Mouse (Mus musculus) heart, embryonic 16.5 days (tissue): Measurements from ENCODE around the gene Polr1c. TPM values are rescaled to one million over a fixed set of nuclear protein-coding genes. Genes with fewer than 3 reads are reported as not detected.

Experiments used
- ATAC-seq: fragments of 200-750 bp; cut with Nextera tagmentation; replicated peaks from 2 replicates; pipeline ENCODE4 v1.8.0; 2017; ENCODE audit warnings: moderate number of reproducible peaks; ENCODE audit not compliant: insufficient read depth, low FRiP score; ENCODE audit errors: extremely low read depth
- H3K27ac ChIP-seq: fragments of 300-500 bp; sonication (generic); 2 replicates; pipeline ENCODE4 v1.5.1; 2014; ENCODE audit warnings: mild to moderate bottlenecking, low read length, control low read depth, moderate library complexity
- H3K27me3 ChIP-seq: fragments of 300-500 bp; sonication (generic); 2 replicates; pipeline ENCODE4 v1.6.1; 2014; ENCODE audit warnings: low read length, mixed read lengths; ENCODE audit not compliant: control insufficient read depth, insufficient read depth
- H3K36me3 ChIP-seq: fragments of 300-500 bp; sonication (generic); 2 replicates; pipeline ENCODE4 v1.6.1; 2014; ENCODE audit not compliant: control insufficient read depth, insufficient read depth
- H3K4me1 ChIP-seq: fragments of 300-500 bp; sonication (generic); 2 replicates; pipeline ENCODE4 v1.6.1; 2014; ENCODE audit warnings: low read length, mixed read lengths; ENCODE audit not compliant: control insufficient read depth, insufficient read depth
- H3K4me2 ChIP-seq: fragments of 300-500 bp; sonication (generic); 2 replicates; pipeline ENCODE4 v1.6.1; 2014; ENCODE audit warnings: low read depth, mild to moderate bottlenecking, control low read depth, low read length
- H3K4me3 ChIP-seq: fragments of 300-500 bp; sonication (generic); 2 replicates; pipeline ENCODE4 v1.5.1; 2014; ENCODE audit warnings: mild to moderate bottlenecking, control low read depth, low read length
- H3K9ac ChIP-seq: fragments of 300-500 bp; sonication (generic); 2 replicates; pipeline ENCODE4 v1.6.1; 2014; ENCODE audit warnings: low read length, control low read depth
- H3K9me3 ChIP-seq: fragments of 300-500 bp; sonication (generic); replicated peaks from 2 replicates; pipeline ENCODE4 v1.6.1; 2016; ENCODE audit warnings: low read length; ENCODE audit not compliant: control insufficient read depth
- WGBS: fragments of 180-500 bp; shearing (Covaris S2); extraction: QIAGEN DNeasy Blood & Tissue Kit; methylation state at CpG from one replicate; pipeline ENCODE4 v1.1.7; 2014; 5-methylcytosine and 5-hydroxymethylcytosine counted together
- polyA plus RNA-seq: library from polyadenylated mRNA; unstranded; fragments of >200 nt; fragmentation: Nextera tagmentation; extraction: Ambion mirVana; gene quantifications from 2 replicates; pipeline ENCODE4 v1.2.1, GENCODE M21; 2015

Gene Polr1c
- polyA plus RNA-seq, 1 experiment from 2014 or later = 47.8 TPM

- Histone ChIP-seq H3K4me1 (peaks cover 38% of the 10 kb centered on the region), H3K4me3 (no peak overlapping the region), H3K27ac (peak overlapping the region; percentile 20), H3K9me3 (no peaks in the 10 kb centered on the region), H3K9ac (0 out of 2 replicates have a peak overlapping the region, but pooled peaks have one; percentile 31), H3K36me3 (peaks cover 12% of the 10 kb centered on the region; the same call in 1 of the 2 replicates), H3K4me2 (no peak overlapping the region), H3K27me3 (no peaks in the 10 kb centered on the region)
- 81% methylated on average over 12 of the region's 12 CpGs for WGBS
- ATAC-seq = no peak
Observed at GRCm38 (mm10) chr17:46278011-46278765, 30.3 kb upstream of the Polr1c start.

DNA sequence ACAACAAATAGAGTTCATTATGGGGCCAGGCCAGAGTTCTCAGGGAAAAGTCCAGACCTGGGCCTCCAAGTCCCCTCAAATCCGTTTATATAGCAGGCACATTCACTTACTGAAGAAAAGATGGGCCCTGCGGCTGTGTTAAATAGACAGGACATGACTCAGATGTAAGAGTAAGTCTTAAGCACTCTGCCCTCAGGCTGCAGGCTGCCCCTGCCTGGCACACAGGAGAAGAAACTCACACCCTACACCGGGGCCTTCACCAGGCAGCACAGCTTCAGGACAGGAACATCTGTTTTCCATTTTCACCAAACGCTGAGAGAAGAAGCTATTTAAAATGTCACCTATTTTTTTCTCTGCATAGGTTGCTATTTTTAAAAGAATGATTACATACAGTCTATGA, 29.7 kb upstream of the Polr1c start:
- no peak overlapping the region for H3K4me2 ChIP-seq
- H3K9ac ChIP-seq = no peak overlapping the region
- no peaks in the 10 kb centered on the region for H3K9me3 ChIP-seq
- H3K27me3 ChIP-seq = no peaks in the 10 kb centered on the region
- peak overlapping the region; percentile 40; the same call in 1 of the 2 replicates for H3K27ac ChIP-seq
- peaks cover 12% of the 10 kb centered on the region; the same call in 1 of the 2 replicates for H3K36me3 ChIP-seq
- WGBS = 61% methylated on average over 4 of the region's 4 CpGs
- H3K4me3 ChIP-seq = no peak overlapping the region
- no peak for ATAC-seq
- H3K4me1 ChIP-seq = peaks cover 43% of the 10 kb centered on the region

GRCm38 (mm10) chr17:46275506-46275905, 27.7 kb upstream of the Polr1c start:
- H3K9me3 ChIP-seq = no peaks in the 10 kb centered on the region
- no peak overlapping the region for H3K4me3 ChIP-seq
- H3K4me1 ChIP-seq = peaks cover 34% of the 10 kb centered on the region
- 65% methylated on average over 10 of the region's 10 CpGs for WGBS
- no peaks in the 10 kb centered on the region for H3K27me3 ChIP-seq
- no peak overlapping the region for H3K4me2 ChIP-seq
- H3K9ac ChIP-seq = no peak overlapping the region
- no peak for ATAC-seq
- H3K27ac ChIP-seq = no peak overlapping the region
- peaks cover 23% of the 10 kb centered on the region for H3K36me3 ChIP-seq

DNA sequence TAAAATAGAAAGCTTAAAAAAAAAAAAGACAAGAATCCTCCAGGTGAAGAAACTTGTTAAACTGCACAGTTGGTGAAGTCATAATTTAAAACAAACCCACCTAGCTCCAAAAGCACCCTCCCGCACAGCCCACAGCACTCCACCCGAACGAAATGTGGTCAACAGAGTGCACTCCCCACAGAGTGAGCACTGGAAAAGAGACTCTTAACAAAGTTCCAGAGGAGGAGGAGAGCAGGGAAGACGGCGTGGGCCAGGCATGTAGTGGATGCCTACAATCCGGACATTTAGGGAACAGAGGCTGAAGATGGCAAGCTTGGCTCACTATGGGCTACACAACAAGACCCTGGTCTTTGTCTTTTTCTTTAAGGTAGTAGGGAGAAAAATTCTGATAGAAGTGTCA, 27.2 kb upstream of the Polr1c start:
- Histone ChIP-seq H3K36me3 (peaks cover 23% of the 10 kb centered on the region), H3K27ac (no peak overlapping the region), H3K4me2 (no peak overlapping the region), H3K4me3 (no peak overlapping the region), H3K4me1 (peaks cover 35% of the 10 kb centered on the region), H3K9me3 (no peaks in the 10 kb centered on the region), H3K27me3 (no peaks in the 10 kb centered on the region), H3K9ac (no peak overlapping the region)
- 86% methylated on average over 6 of the region's 6 CpGs for WGBS
- ATAC-seq = no peak

DNA sequence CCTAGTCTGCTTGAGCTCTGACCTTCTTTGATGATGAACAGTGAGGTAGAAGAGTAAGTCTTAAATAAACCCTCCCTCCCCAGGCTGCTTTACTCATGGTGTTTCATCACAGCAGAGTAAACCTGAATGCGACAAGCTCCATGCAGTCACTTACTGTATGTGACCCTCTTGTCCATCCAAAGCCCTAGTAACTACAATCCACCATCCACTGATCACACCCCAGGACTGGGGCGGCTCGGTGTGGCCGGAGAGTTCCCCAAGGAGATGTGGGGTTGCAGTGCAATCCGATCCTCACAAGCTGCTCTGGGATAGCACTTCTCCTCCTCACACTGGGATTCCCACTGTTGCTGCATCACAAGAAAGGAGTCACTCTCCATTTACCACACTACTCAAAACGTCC, 26.6 kb upstream of the Polr1c start:
- Histone ChIP-seq H3K27ac (peak overlapping the region; percentile 7), H3K4me3 (no peak overlapping the region), H3K27me3 (no peaks in the 10 kb centered on the region), H3K9ac (no peak overlapping the region; the same call in 1 of the 2 replicates), H3K4me1 (peaks cover 40% of the 10 kb centered on the region), H3K4me2 (no peak overlapping the region), H3K9me3 (no peaks in the 10 kb centered on the region), H3K36me3 (peaks cover 25% of the 10 kb centered on the region)
- ATAC-seq = no peak
- 69% methylated on average over 6 of the region's 6 CpGs for WGBS

DNA sequence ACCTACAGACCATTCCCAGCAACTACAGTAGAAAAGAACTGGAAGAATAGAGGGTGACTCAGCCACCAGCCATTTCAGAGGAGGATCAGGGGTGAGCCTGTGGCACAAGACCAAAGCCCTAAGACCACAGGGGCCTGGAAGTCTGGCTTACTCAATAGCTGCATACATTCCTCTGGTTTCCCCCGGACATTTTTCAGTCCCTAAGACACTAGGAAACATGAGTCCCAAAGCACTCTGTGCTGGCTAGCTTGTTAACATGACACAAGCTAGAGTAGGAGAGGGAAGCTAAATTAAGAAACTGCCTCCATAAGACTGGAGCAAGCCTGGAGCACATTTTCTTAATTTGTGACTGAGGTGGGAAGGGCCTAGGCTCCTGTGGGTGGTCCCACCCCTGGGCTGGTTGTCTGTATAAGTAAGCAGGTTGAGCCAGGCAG, 26.0 kb upstream of the Polr1c start:
- peaks cover 47% of the 10 kb centered on the region for H3K4me1 ChIP-seq
- H3K27ac ChIP-seq = peak overlapping the region; percentile 77
- peaks cover 22% of the 10 kb centered on the region for H3K36me3 ChIP-seq
- H3K4me2 ChIP-seq = no peak overlapping the region
- 44% methylated on average over 1 of the region's 1 CpGs for whole genome bisulfite sequencing
- no peaks in the 10 kb centered on the region for H3K9me3 ChIP-seq
- no peak; the same call in 1 of the 2 replicates for ATAC-seq
- no peak overlapping the region; the same call in 1 of the 2 replicates for H3K9ac ChIP-seq
- H3K4me3 ChIP-seq = no peak overlapping the region
- no peaks in the 10 kb centered on the region for H3K27me3 ChIP-seq

- WGBS = 70% methylated on average over 5 of the region's 5 CpGs
- Histone ChIP-seq H3K9ac (no peak overlapping the region), H3K4me3 (no peak overlapping the region), H3K27ac (peak overlapping the region; percentile 23; the same call in 1 of the 2 replicates), H3K27me3 (no peaks in the 10 kb centered on the region), H3K36me3 (peaks cover 18% of the 10 kb centered on the region), H3K9me3 (no peaks in the 10 kb centered on the region), H3K4me2 (no peak overlapping the region), H3K4me1 (peaks cover 46% of the 10 kb centered on the region)
- ATAC-seq = no peak
Observed at GRCm38 (mm10) chr17:46272675-46273074, 24.8 kb upstream of the Polr1c start.

DNA sequence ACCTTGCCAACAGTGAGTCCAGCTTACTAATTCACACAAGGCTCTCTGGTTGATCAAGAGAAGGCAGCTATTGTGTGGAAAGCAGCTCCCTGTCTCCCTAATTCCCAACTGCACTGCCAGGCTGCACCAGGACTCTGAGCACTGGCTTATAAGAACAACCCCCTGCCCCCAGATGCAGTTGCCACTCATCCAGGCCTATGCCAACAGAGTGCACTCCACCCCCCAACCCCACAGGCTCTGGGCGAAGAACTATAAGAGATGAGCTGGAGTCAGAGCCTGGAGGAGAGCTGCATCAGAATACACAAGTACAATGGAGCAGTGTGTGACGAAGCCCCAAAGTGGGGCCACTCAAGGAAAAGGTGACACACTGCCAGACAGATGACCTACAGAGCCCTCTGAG, 24.2 kb upstream of the Polr1c start:
- Histone ChIP-seq H3K36me3 (peaks cover 14% of the 10 kb centered on the region), H3K4me2 (no peak overlapping the region), H3K27me3 (no peaks in the 10 kb centered on the region), H3K9me3 (no peaks in the 10 kb centered on the region), H3K27ac (no peak overlapping the region), H3K4me3 (no peak overlapping the region), H3K4me1 (peaks cover 44% of the 10 kb centered on the region), H3K9ac (no peak overlapping the region)
- ATAC-seq = no peak
- 87% methylated on average over 2 of the region's 2 CpGs for WGBS

DNA sequence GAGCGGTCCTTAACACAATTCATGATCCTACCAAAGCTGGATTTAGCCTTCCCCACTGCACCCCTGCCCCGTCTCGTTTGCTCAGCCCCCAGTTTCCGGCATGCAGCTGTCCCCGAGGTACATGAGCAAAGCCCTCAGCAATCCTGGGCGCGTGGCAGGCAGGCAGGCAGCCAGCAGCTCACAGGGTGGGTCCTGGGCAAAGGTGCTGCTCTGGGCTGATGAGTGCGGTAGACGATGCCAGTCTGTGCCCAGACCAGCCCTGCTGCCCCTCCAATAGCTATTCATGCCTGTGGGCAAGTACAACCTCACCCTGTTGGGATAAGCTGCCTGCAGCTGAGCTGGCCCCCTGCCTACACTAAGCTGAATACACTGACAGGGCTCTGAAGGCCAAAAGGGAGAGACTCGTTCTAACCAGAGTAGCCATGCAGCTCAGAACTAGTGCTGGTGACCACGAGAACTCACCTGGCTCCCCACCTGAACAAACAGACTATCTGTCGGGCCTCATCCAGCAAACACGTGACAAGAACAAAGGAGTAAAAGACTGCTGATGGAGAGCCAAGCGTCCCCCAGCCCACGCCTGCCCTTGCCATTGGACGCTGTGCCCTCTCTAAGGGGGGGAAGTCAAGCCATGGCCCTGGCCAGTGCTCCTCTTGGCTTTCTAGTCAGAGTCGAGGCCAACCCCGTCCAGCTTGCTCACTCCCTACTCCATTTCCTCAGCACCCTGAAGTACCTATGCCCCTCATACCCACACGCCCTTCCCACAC, 22.1 kb upstream of the Polr1c start:
- Histone ChIP-seq H3K27me3 (no peaks in the 10 kb centered on the region), H3K27ac (peak overlapping the region; percentile 45), H3K36me3 (peaks cover 15% of the 10 kb centered on the region), H3K4me3 (no peak overlapping the region), H3K9me3 (no peaks in the 10 kb centered on the region), H3K9ac (peak overlapping the region; percentile 28; the same call in 1 of the 2 replicates), H3K4me2 (no peak overlapping the region), H3K4me1 (peaks cover 47% of the 10 kb centered on the region)
- no peak for ATAC-seq
- WGBS = 75% methylated on average over 19 of the region's 19 CpGs
